Mouse (Mus musculus) cerebellum, adult 2 months (tissue): ENCODE results near the gene Bfsp2. TPM values are rescaled to one million over a fixed set of nuclear protein-coding genes. Genes with fewer than 3 reads are reported as not detected.
A peak's percentile ranks its signal among the peaks of the same experiment; 100 is the strongest.

ENCODE experiments used
- DNase-seq, 2 experiments: peaks; one replicate each; pipeline ENCODE4 v3.0.0; 2021
- H3K27ac ChIP-seq: fragments of 200-500 bp; 2 replicates; pipeline ENCODE4 v1.5.1; 2012; ENCODE audit warnings: low read length, control low read depth, inconsistent platforms; ENCODE audit not compliant: insufficient read depth
- H3K27me3 ChIP-seq: fragments of 200-500 bp; 2 replicates; pipeline ENCODE4 v1.6.1; 2012; ENCODE audit warnings: inconsistent platforms, mild to moderate bottlenecking, low read length, moderate library complexity; ENCODE audit not compliant: control insufficient read depth, insufficient read depth
- H3K4me1 ChIP-seq: fragments of 200-500 bp; 2 replicates; pipeline ENCODE4 v1.6.1; 2011; ENCODE audit warnings: low read length; ENCODE audit not compliant: control insufficient read depth, insufficient read depth
- H3K4me3 ChIP-seq: fragments of 200-500 bp; replicated peaks from 2 replicates; pipeline ENCODE3; 2011; ENCODE audit warnings: mild to moderate bottlenecking, low read depth, low read length, control low read depth; ENCODE audit not compliant: insufficient read depth
- CTCF ChIP-seq: fragments of 200-500 bp; IDR thresholded peaks from 2 replicates; pipeline ENCODE4 v1.5.1; 2011; ENCODE audit warnings: low read depth, mild to moderate bottlenecking, control low read depth, low read length, moderate library complexity, borderline replicate concordance; ENCODE audit not compliant: insufficient read depth
- POLR2A ChIP-seq: fragments of 200-500 bp; IDR thresholded peaks from 2 replicates; pipeline ENCODE4 v1.6.1; 2011; ENCODE audit warnings: low read length, control low read depth, borderline replicate concordance; ENCODE audit not compliant: insufficient read depth
- WGBS: fragments of 180-500 bp; shearing (Covaris S2); methylation state at CpG from one replicate; pipeline ENCODE4 v1.1.7; 2018; 5-methylcytosine and 5-hydroxymethylcytosine counted together
- polyA plus RNA-seq: library from polyadenylated mRNA; depleted of rRNA; stranded (reverse); fragments of >200 nt; gene quantifications from 2 replicates; pipeline ENCODE4 v1.2.3, GENCODE M21; 2012; rRNA removed

Gene Bfsp2
- polyA plus RNA-seq = 7.6 and 9.2 TPM in 2 replicates

DNA sequence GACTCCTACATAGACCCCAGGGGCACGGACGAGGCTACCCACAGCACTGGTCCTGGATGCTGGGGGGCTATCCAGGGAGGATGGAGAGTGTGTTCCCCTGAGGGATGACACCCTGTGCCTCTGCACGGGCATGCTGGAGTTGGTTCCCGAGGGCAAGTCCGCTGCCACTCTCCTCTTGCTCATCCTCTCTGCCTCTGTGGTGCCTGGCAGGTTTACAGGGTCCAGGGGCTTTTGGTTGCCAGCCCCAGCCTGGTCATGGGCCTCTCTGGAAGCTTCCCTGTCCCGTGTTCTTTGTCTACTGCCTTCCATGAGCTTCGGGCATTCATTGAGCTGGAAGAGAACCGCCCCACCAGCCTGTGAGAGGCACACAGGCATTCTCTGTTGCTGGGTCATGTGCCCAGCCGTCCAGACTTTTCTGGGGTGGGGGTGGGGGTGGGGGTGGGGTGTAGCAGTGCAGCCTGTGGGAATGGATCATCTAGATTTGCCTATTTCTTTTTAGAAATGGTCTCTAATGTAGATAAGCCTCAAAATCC lies at the start of gene Bfsp2:
Bfsp2 (minus strand) TSS at position 377 of the 533 bp plus-strand sequence.
- no peaks in the 10 kb centered on the region for H3K4me1 ChIP-seq
- no peak for DNase-seq
- no peaks in the 10 kb centered on the region for H3K27me3 ChIP-seq
- no peak within 1 kb of the TSS for H3K27ac ChIP-seq
- H3K4me3 ChIP-seq = no peak within 1 kb of the TSS
- TF ChIP-seq CTCF (no peak), POLR2A (no peak)
- WGBS = 48% methylated on average over 9 of the region's 9 CpGs

DNA sequence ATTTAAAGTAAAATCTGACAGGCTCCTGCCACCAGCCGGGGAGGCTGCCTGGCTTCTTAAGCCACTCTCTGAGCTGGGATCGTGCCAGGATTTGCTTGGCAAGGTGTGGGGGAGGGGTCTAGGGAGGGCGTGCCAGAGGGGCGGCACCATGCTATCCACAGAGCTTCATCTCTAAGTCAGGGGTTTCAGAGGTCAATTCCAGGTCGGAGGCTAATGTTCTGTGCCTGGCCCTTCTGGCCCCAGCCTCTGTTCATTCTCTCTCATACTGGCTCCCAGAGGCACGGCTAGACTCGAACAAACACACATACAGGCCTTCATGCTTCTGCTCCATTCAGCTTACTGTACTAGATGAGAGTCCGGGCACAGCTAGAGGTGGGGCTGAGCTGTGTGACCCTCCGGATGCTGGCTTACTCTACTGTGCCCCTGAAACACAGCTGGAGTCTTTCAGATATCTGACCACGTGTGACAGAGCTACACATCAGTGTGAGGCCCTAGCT lies 44.9 kb upstream of the Bfsp2 start:
- Histone ChIP-seq H3K27me3 (no peaks in the 10 kb centered on the region), H3K27ac (no peak overlapping the region), H3K4me1 (peaks cover 26% of the 10 kb centered on the region), H3K4me3 (no peak overlapping the region)
- TF ChIP-seq POLR2A (no peak), CTCF (no peak)
- no peak for DNase-seq
- 40% methylated on average over 10 of the region's 10 CpGs for WGBS

DNA sequence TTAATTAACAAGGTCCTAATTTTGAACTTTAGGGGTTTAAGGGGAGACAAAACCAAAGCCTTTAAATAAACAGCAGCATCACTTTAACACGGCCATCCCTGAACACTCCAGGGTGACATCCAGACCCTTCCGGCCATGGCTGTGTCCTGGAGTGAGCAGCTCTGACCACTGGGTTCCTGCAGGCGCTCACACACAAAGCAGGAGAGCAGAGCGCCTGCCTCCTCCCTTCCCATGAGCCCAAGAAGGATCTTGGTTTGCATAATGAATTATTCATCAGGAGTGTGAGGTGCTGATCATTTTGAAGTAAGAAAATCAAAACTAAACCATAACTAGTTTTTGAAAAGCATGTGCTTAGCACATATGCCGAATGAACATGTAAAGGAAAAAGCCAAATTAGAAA lies 44.4 kb upstream of the Bfsp2 start:
- 61% methylated on average over 5 of the region's 5 CpGs for WGBS
- Histone ChIP-seq H3K4me3 (no peak overlapping the region), H3K27me3 (no peaks in the 10 kb centered on the region), H3K27ac (no peak overlapping the region), H3K4me1 (peaks cover 26% of the 10 kb centered on the region)
- no peak for DNase-seq
- TF ChIP-seq POLR2A = no peak
- no peak for TF ChIP-seq CTCF

- Histone ChIP-seq H3K4me1 (peaks cover 26% of the 10 kb centered on the region), H3K4me3 (no peak overlapping the region), H3K27me3 (no peaks in the 10 kb centered on the region), H3K27ac (peak overlapping the region; percentile 38; the same call in 1 of the 2 replicates)
- TF ChIP-seq POLR2A (no peak), CTCF (no peak)
- WGBS = 35% methylated on average over 7 of the region's 7 CpGs
- DNase-seq = no peak
Observed at GRCm38 (mm10) chr9:103523742-103524403, 43.7 kb upstream of the Bfsp2 start.

- Histone ChIP-seq H3K27me3 (no peaks in the 10 kb centered on the region), H3K27ac (no peak overlapping the region), H3K4me3 (no peak overlapping the region), H3K4me1 (peaks cover 26% of the 10 kb centered on the region)
- 76% methylated on average over 6 of the region's 6 CpGs for WGBS
- no peak for TF ChIP-seq POLR2A
- TF ChIP-seq CTCF = no peak
- no peak for DNase-seq
Observed at GRCm38 (mm10) chr9:103523008-103523407, 42.8 kb upstream of the Bfsp2 start.

- no peak for DNase-seq
- TF ChIP-seq CTCF (no peak), POLR2A (no peak)
- WGBS = 38% methylated on average over 2 of the region's 2 CpGs
- no peaks in the 10 kb centered on the region for H3K27me3 ChIP-seq
- 0 out of 2 replicates have a peak overlapping the region, but pooled peaks have one; percentile 1 for H3K27ac ChIP-seq
- peaks cover 9% of the 10 kb centered on the region for H3K4me1 ChIP-seq
- no peak overlapping the region for H3K4me3 ChIP-seq
Observed at GRCm38 (mm10) chr9:103513884-103514283, 33.7 kb upstream of the Bfsp2 start.

- Histone ChIP-seq H3K4me3 (no peak overlapping the region), H3K27ac (no peak overlapping the region), H3K4me1 (peaks cover 9% of the 10 kb centered on the region), H3K27me3 (no peaks in the 10 kb centered on the region)
- WGBS = 83% methylated on average over 6 of the region's 6 CpGs
- TF ChIP-seq POLR2A = no peak
- no peak for TF ChIP-seq CTCF
- no peak for DNase-seq
Observed at GRCm38 (mm10) chr9:103512257-103512656, 32.0 kb upstream of the Bfsp2 start.

DNA sequence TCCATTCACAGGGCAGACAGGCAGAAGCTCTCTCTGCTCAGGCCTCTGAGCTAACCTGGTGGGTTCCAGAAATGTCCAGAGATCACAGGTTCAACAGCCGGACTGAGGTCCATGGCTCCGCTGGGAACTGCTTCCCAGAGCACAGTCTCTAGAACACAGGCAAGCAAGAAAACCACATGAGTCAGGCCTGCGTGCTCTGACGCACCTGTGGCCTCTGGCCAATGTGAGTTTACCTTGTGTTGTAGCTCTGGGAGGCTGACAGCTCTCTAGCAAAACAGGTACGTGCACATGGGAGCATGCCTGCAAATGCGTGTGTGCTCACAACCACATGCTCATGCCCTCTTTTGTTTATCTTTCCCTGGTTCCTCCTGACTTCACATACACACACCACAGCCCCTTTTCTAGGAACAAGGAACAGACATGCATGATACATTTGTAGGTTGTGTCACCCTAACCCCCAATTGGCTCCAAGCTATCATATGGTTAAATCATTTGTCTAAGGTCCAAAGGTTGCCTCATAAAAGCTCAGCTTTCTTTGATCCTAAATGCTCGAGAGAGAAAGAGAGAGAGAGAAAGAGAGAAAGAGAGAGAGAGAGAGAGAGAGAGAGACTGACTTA lies 26.9 kb upstream of the Bfsp2 start:
- H3K4me1 ChIP-seq = peaks cover 28% of the 10 kb centered on the region
- H3K4me3 ChIP-seq = no peak overlapping the region
- H3K27me3 ChIP-seq = no peaks in the 10 kb centered on the region
- DNase-seq = peak in 1 of 2 experiments; percentile 51
- 53% methylated on average over 7 of the region's 7 CpGs for WGBS
- no peak overlapping the region for H3K27ac ChIP-seq
- TF ChIP-seq POLR2A = no peak
- TF ChIP-seq CTCF = no peak

- H3K27me3 ChIP-seq = no peaks in the 10 kb centered on the region
- TF ChIP-seq CTCF (no peak), POLR2A (no peak)
- WGBS = 16% methylated on average over 5 of the region's 5 CpGs
- peak overlapping the region; percentile 1 for H3K27ac ChIP-seq
- H3K4me3 ChIP-seq = no peak overlapping the region
- DNase-seq = peak; percentile 70 to 84
- H3K4me1 ChIP-seq = peaks cover 45% of the 10 kb centered on the region
Observed at GRCm38 (mm10) chr9:103505067-103505466, 24.8 kb upstream of the Bfsp2 start.
